Mouse (Mus musculus) hematopoietic multipotent progenitor cell, adult 10-12 weeks (in vitro differentiated cells): ENCODE results near the gene Olfr402. TPM values are rescaled to one million over a fixed set of nuclear protein-coding genes. Genes with fewer than 3 reads are reported as not detected.

Source experiments
- polyA plus RNA-seq: library from polyadenylated mRNA; stranded (reverse); fragments of >175 nt; gene quantifications from 2 replicates; pipeline ENCODE4 v1.2.3, GENCODE M21; 2012; ENCODE audit warnings: low replicate concordance

The Olfr402 gene
- polyA plus RNA-seq, result not detected in 2 replicates

GRCm38 (mm10) chr11:74153229-74153628, at the start of gene Olfr402:
Olfr402 (plus strand) TSS chr11:74153529.

GRCm38 (mm10) chr11:74113412-74113811, 39.9 kb upstream of the Olfr402 start, which contains the start of gene Olfr401:
Olfr401 (plus strand) TSS chr11:74113712.

GRCm38 (mm10) chr11:74185949-74186348, 32.6 kb downstream of the Olfr402 start, which contains the start of gene Olfr403:
Olfr403 (plus strand) TSS chr11:74186249.

Other genes starting within 250 kb of the Olfr402 start
- not detected in 2 replicates for gene Olfr395, start 244.2 kb upstream of the Olfr402 start, polyA plus RNA-seq
- gene Olfr23, start 216.9 kb upstream of the Olfr402 start, polyA plus RNA-seq, result not detected in 2 replicates
- not detected in 2 replicates for gene Olfr397, start 192.7 kb upstream of the Olfr402 start, polyA plus RNA-seq
- gene Olfr398, start 163.1 kb upstream of the Olfr402 start, polyA plus RNA-seq, result not detected in 2 replicates
- not detected in 2 replicates for gene Olfr139, start 97.0 kb upstream of the Olfr402 start, polyA plus RNA-seq
- gene Olfr399, start 96.9 kb upstream of the Olfr402 start, polyA plus RNA-seq, result not detected in 2 replicates
- gene Zfp616, start 83.6 kb upstream of the Olfr402 start, polyA plus RNA-seq, result not detected in 2 replicates
- not detected in 2 replicates for gene Olfr401, start 39.8 kb upstream of the Olfr402 start, polyA plus RNA-seq
- 0.04 TPM in 1 of 2 replicates, not detected in the other for gene Olfr403, start 32.7 kb downstream of the Olfr402 start, polyA plus RNA-seq
- not detected in 2 replicates for gene Olfr43, start 57.9 kb downstream of the Olfr402 start, polyA plus RNA-seq
- not detected in 2 replicates for gene Olfr406, start 106.3 kb downstream of the Olfr402 start, polyA plus RNA-seq
- not detected in 2 replicates for gene Olfr59, start 130.2 kb downstream of the Olfr402 start, polyA plus RNA-seq
- not detected in 2 replicates for gene Olfr410, start 184.5 kb downstream of the Olfr402 start, polyA plus RNA-seq
- gene Olfr411, start 199.1 kb downstream of the Olfr402 start, polyA plus RNA-seq, result not detected in 2 replicates
- gene Olfr412, start 208.5 kb downstream of the Olfr402 start, polyA plus RNA-seq, result not detected in 2 replicates